Mouse (Mus musculus) megakaryocyte, embryonic 14.5 days (primary cell): Measurements from ENCODE around the gene 4930519P11Rik. TPM values are rescaled to one million over a fixed set of nuclear protein-coding genes. Genes with fewer than 3 reads are reported as not detected.

Experiments used
- H3K27me3 ChIP-seq: replicated peaks from 2 replicates; pipeline ENCODE3; 2012; ENCODE audit warnings: inconsistent platforms
- H3K36me3 ChIP-seq: replicated peaks from 2 replicates; pipeline ENCODE3; 2012; ENCODE audit warnings: low read length, inconsistent platforms, mixed read lengths
- H3K4me1 ChIP-seq: 2 replicates; pipeline ENCODE4 v1.6.1; 2012; ENCODE audit warnings: inconsistent platforms
- H3K4me3 ChIP-seq: replicated peaks from 2 replicates; pipeline ENCODE3; 2012; ENCODE audit warnings: moderate library complexity, mild to moderate bottlenecking, inconsistent platforms
- H3K9me3 ChIP-seq: 2 replicates; pipeline ENCODE4 v1.6.1; 2012; ENCODE audit warnings: inconsistent platforms
- FLI1 ChIP-seq: IDR thresholded peaks from 2 replicates; pipeline ENCODE4 v1.6.1; 2012; ENCODE audit warnings: low read length, inconsistent platforms, mixed read lengths
- GATA1 ChIP-seq: IDR thresholded peaks from 3 replicates; pipeline ENCODE4 v1.6.1; 2012; ENCODE audit warnings: mixed read lengths, low read length, inconsistent platforms, borderline replicate concordance
- polyA plus RNA-seq: library from polyadenylated mRNA; stranded (reverse); fragments of >175 nt; gene quantifications from 2 replicates; pipeline ENCODE4 v1.2.3, GENCODE M21; 2012; ENCODE audit warnings: low replicate concordance; ENCODE audit not compliant: insufficient read depth

4930519P11Rik gene
- polyA plus RNA-seq: 1.6 and 14.8 TPM in 2 replicates

DNA sequence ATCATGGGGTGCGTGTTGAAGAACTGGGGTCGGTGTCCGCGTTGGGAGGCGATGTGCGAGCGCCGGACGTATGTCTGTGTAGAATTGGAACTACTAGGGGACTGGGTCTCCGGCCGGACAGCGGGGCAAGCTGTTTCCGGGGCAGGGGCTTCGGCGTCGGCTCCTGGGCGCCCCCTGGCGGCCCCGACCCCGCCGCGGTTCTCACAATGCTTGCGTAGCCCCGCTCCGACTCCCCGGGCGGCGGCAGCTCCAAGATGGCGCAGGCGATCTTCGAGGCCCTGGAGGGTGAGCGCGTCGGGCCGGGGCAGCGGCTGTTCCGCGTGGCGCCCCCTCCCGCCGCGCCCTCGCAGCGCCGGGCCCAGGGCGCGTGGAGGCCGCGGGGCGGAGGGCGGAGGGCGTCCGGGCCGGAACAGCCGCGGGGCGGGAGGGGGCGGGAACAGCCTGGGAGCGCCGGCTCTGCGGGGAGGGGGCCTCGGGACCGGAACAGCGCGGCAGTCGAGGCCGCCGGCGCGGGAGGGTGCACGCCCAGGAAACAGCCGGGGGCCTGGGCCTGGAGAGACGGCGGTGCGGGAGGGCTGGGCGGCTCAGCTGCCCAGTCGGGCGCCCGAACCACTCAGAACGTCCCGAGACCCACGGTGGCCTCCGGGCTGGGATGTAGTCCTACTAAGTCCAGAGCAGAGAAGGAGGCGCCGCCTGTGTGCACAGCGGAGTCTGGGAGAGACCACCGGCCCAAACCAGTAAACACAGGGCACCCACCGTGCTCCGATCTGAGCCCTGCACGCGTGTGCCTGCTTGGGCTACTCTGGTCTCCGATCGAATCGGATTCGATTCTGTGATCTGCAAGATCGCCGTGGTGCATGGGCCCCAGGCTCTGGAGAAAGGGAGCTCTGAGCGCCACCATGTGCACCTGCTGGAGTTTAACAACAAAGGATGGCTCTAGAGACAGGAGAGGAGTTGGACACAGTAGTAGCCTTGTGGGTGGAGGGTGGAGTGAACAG lies at the start of gene 4930519P11Rik, which contains the start of gene Zfp341:
Gene 4930519P11Rik, minus strand, starts transcription at position 320 of the 998 bp plus-strand sequence.
Gene Zfp341, plus strand, starts transcription at position 180 of the 998 bp plus-strand sequence.
- Histone ChIP-seq H3K9me3 (no peaks in the 10 kb centered on the region), H3K36me3 (peaks cover 6% of the 10 kb centered on the region), H3K4me1 (peaks cover 77% of the 10 kb centered on the region), H3K4me3 (peak within 1 kb of the TSS; percentile 99), H3K27me3 (no peaks in the 10 kb centered on the region)
- TF ChIP-seq FLI1: no peak
- no peak for TF ChIP-seq GATA1

DNA sequence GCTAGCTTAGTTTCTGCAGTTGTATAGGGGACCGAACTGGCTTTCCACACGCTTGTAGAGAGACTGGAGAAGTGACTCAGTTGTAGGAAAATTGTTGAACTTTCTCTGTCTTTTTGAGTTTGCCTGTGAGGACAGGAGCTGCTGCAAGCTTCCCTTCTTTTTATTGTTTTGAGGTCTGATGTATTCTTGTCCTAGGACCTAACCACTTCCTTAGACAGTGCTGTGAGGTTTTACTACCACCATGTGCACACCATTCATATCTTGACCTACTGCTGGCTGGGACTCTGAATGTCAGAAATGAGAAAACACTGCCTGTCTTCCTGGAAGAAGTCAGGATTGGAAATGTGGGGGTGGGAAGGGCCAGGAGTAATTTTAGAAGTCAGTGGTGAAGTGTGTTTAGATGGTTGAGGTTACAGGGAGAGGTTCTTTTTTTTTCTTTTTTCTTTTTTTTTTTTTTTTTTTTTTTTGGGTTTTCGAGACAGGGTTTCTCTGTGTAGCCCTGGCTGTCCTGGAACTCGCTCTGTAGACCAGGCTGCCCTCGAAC lies 46.4 kb upstream of the 4930519P11Rik start:
- peak overlapping the region; percentile 96 for H3K4me3 ChIP-seq
- no peak for TF ChIP-seq GATA1
- no peak for TF ChIP-seq FLI1

DNA sequence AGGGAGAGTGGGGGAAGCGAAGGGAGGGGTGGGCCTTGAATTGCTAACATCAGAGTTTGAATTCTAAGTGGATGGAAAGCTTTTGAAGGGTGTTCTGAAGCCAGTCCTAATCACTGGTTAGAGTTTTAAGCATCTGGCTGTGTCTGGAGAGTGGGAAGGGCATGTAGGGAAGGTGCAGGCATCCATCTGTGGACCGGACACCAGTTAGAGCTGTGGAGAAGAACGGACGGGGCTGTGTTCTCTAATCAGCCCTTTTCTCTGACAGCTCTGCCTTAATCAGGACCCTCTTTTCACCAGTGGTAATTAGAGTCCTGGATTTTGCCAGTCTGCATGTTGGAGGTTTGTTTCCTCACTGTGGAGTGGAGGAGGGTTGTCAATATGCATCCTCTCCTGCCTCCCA lies 45.8 kb upstream of the 4930519P11Rik start:
- no peaks in the 10 kb centered on the region for H3K9me3 ChIP-seq
- H3K27me3 ChIP-seq: no peaks in the 10 kb centered on the region
- H3K4me1 ChIP-seq: peaks cover 55% of the 10 kb centered on the region
- TF ChIP-seq GATA1 (no peak), FLI1 (no peak)
- peak overlapping the region; percentile 96 for H3K4me3 ChIP-seq
- peaks cover 34% of the 10 kb centered on the region for H3K36me3 ChIP-seq

More for the DNA sequence above, 46.4 kb upstream of the 4930519P11Rik start:
- peaks cover 58% of the 10 kb centered on the region for H3K4me1 ChIP-seq
- peaks cover 40% of the 10 kb centered on the region for H3K36me3 ChIP-seq
- no peaks in the 10 kb centered on the region for H3K27me3 ChIP-seq
- H3K9me3 ChIP-seq: no peaks in the 10 kb centered on the region

- H3K4me3 ChIP-seq: peak overlapping the region; percentile 96
- H3K36me3 ChIP-seq: peaks cover 24% of the 10 kb centered on the region
- no peaks in the 10 kb centered on the region for H3K27me3 ChIP-seq
- H3K4me1 ChIP-seq: peaks cover 50% of the 10 kb centered on the region
- TF ChIP-seq GATA1: no peak
- H3K9me3 ChIP-seq: no peaks in the 10 kb centered on the region
Observed at GRCm38 (mm10) chr2:154657486-154658237, 44.4 kb upstream of the 4930519P11Rik start.

GRCm38 (mm10) chr2:154656710-154657485 lies 43.7 kb upstream of the 4930519P11Rik start:
- peak overlapping the region; percentile 96 for H3K4me3 ChIP-seq
- TF ChIP-seq GATA1 (no peak), FLI1 (no peak)
- H3K9me3 ChIP-seq: no peaks in the 10 kb centered on the region

GRCm38 (mm10) chr2:154655878-154656414 lies 42.7 kb upstream of the 4930519P11Rik start:
- Histone ChIP-seq H3K4me3 (peak overlapping the region; percentile 96), H3K27me3 (no peaks in the 10 kb centered on the region), H3K36me3 (peaks cover 9% of the 10 kb centered on the region), H3K4me1 (peaks cover 33% of the 10 kb centered on the region), H3K9me3 (no peaks in the 10 kb centered on the region)
- TF ChIP-seq GATA1 (no peak), FLI1 (no peak)

More at GRCm38 (mm10) chr2:154656710-154657485, 43.7 kb upstream of the 4930519P11Rik start:
- Histone ChIP-seq H3K27me3 (no peaks in the 10 kb centered on the region), H3K36me3 (peaks cover 18% of the 10 kb centered on the region), H3K4me1 (peaks cover 43% of the 10 kb centered on the region)

GRCm38 (mm10) chr2:154654976-154655375 lies 41.7 kb upstream of the 4930519P11Rik start:
- peaks cover 9% of the 10 kb centered on the region for H3K9me3 ChIP-seq
- TF ChIP-seq GATA1: no peak
- TF ChIP-seq FLI1: no peak
- no peaks in the 10 kb centered on the region for H3K36me3 ChIP-seq
- peaks cover 23% of the 10 kb centered on the region for H3K4me1 ChIP-seq
- no peaks in the 10 kb centered on the region for H3K27me3 ChIP-seq
- H3K4me3 ChIP-seq: no peak overlapping the region

- no peak for TF ChIP-seq GATA1
- TF ChIP-seq FLI1: no peak
- H3K4me1 ChIP-seq: peaks cover 12% of the 10 kb centered on the region
- H3K36me3 ChIP-seq: peaks cover 6% of the 10 kb centered on the region
- H3K4me3 ChIP-seq: no peak within 1 kb of the TSS
- no peaks in the 10 kb centered on the region for H3K27me3 ChIP-seq
- H3K9me3 ChIP-seq: peaks cover 12% of the 10 kb centered on the region
Observed at GRCm38 (mm10) chr2:154651363-154651762, 38.1 kb upstream of the 4930519P11Rik start, which contains the start of gene Chmp4b. TSS of gene Chmp4b (plus strand) at chr2:154651705.

DNA sequence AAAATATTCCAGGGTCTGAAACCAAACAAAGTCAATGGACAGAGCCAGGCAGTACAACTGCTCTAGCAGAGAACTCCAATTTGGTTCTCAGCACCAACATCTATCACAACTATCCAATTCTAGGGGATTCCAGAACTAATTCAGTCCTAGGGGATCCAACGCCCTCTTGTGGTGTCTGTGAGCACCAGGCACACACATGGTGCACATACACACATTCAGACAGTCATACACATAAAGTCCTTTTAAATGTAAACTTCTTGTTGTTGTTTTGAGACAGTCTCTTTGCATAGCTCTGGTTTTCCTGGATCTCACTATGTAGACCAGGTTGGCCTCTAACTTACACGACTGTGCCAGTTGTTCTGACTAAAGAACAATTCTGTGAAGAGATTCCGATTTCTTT lies 37.2 kb upstream of the 4930519P11Rik start:
- no peak for TF ChIP-seq GATA1
- no peak for TF ChIP-seq FLI1
- H3K4me3 ChIP-seq: no peak overlapping the region
- H3K9me3 ChIP-seq: peaks cover 12% of the 10 kb centered on the region
- H3K4me1 ChIP-seq: peaks cover 6% of the 10 kb centered on the region; the same call in 1 of the 2 replicates
- no peaks in the 10 kb centered on the region for H3K27me3 ChIP-seq
- peaks cover 15% of the 10 kb centered on the region for H3K36me3 ChIP-seq
